Mouse (Mus musculus) CH12.LX (cell line): Measurements from ENCODE around the gene Il17re. TPM values are rescaled to one million over a fixed set of nuclear protein-coding genes. Genes with fewer than 3 reads are reported as not detected.
A peak's percentile ranks its signal among the peaks of the same experiment; 100 is the strongest.

Experiments used
- DNase-seq: peaks from one replicate; pipeline ENCODE4 v3.0.0-alpha.2; 2013; ENCODE audit errors: extremely low read depth
- H3K27ac ChIP-seq: 2 replicates; pipeline ENCODE4 v1.5.1; 2012; ENCODE audit warnings: low read depth, mild to moderate bottlenecking, control low read depth, moderate library complexity; ENCODE audit not compliant: insufficient read depth
- H3K27me3 ChIP-seq: replicated peaks from 2 replicates; pipeline ENCODE3; 2012; ENCODE audit warnings: inconsistent platforms
- H3K36me3 ChIP-seq, 2 experiments: replicated peaks in 1 of 2; 2 replicates each; pipeline versions ENCODE3 to v1.6.1; 2012; ENCODE audit warnings: inconsistent platforms in 1 of 2, low read length in 1 of 2, mild to moderate bottlenecking in 1 of 2, mixed read lengths in 1 of 2, moderate library complexity in 1 of 2; ENCODE audit not compliant: control insufficient read depth in 1 of 2, insufficient read depth in 1 of 2
- H3K4me1 ChIP-seq, 2 experiments: 2 replicates each; pipeline ENCODE4 v1.6.1; 2012; ENCODE audit warnings: inconsistent platforms in 1 of 2, moderate library complexity in 1 of 2; ENCODE audit not compliant: insufficient read depth in 2 of 2, control insufficient read depth in 1 of 2
- H3K4me2 ChIP-seq: 2 replicates; pipeline ENCODE4 v1.6.1; 2012; ENCODE audit warnings: low read depth, mild to moderate bottlenecking, control low read depth; ENCODE audit not compliant: poor library complexity, insufficient read depth, severe bottlenecking
- H3K4me3 ChIP-seq, 3 experiments: fragments of 150-350 bp in 1 of 3; sonication (generic) in 1 of 3; replicated peaks in 1 of 3; 2 replicates each; pipeline versions ENCODE3 to v1.5.1; 2011 to 2012; ENCODE audit warnings: low read depth in 2 of 3, low read length in 2 of 3, mild to moderate bottlenecking in 2 of 3, moderate library complexity in 2 of 3, control low read depth in 1 of 3, improper control_type of control experiment in 1 of 3, inconsistent platforms in 1 of 3, mixed read lengths in 1 of 3; ENCODE audit not compliant: poor library complexity in 1 of 3
- H3K79me2 ChIP-seq: replicated peaks from 2 replicates; pipeline ENCODE4 v1.6.1; 2012; ENCODE audit warnings: mild to moderate bottlenecking, moderate library complexity; ENCODE audit not compliant: control insufficient read depth, poor library complexity, insufficient read depth, severe bottlenecking; ENCODE audit errors: extremely low read depth
- H3K9ac ChIP-seq: 2 replicates; pipeline ENCODE4 v1.6.1; 2012; ENCODE audit warnings: low read depth, mild to moderate bottlenecking, control low read depth, moderate library complexity; ENCODE audit not compliant: insufficient read depth
- H3K9me3 ChIP-seq: replicated peaks from 2 replicates; pipeline ENCODE3; 2012; ENCODE audit warnings: low read length, inconsistent platforms, mixed read lengths
- BHLHE40 ChIP-seq: IDR thresholded peaks from 2 replicates; pipeline ENCODE4 v1.6.1; 2011; ENCODE audit warnings: mild to moderate bottlenecking, low read depth, low read length, improper control_type of control experiment
- CHD2 ChIP-seq: IDR thresholded peaks from 2 replicates; pipeline ENCODE4 v1.6.1; 2011; ENCODE audit warnings: low read length, improper control_type of control experiment
- CTCF ChIP-seq, 2 experiments: IDR thresholded peaks in 1 of 2; conservative IDR thresholded peaks in 1 of 2; 2 replicates each; pipeline ENCODE4 v1.5.1; 2011 to 2012; ENCODE audit warnings: low read depth in 2 of 2, low read length in 2 of 2, improper control_type of control experiment in 1 of 2, inconsistent platforms in 1 of 2, mild to moderate bottlenecking in 1 of 2, moderate library complexity in 1 of 2
- ELF1 ChIP-seq: IDR thresholded peaks from 2 replicates; pipeline ENCODE4 v1.6.1; 2014; ENCODE audit warnings: low read depth, mild to moderate bottlenecking, inconsistent platforms, low read length, improper control_type of control experiment
- EP300 ChIP-seq: IDR thresholded peaks from 2 replicates; pipeline ENCODE4 v1.6.1; 2011; ENCODE audit warnings: low read length, improper control_type of control experiment
- ETS1 ChIP-seq: conservative IDR thresholded peaks from 2 replicates; pipeline ENCODE4 v1.6.1; 2012; ENCODE audit warnings: low read depth, mild to moderate bottlenecking, inconsistent platforms, low read length, improper control_type of control experiment, moderate library complexity
- HCFC1 ChIP-seq: IDR thresholded peaks from 2 replicates; pipeline ENCODE4 v1.6.1; 2012; ENCODE audit warnings: low read depth, mild to moderate bottlenecking, inconsistent platforms, low read length, improper control_type of control experiment
- IRF4 ChIP-seq: IDR thresholded peaks from 2 replicates; pipeline ENCODE4 v1.6.1; 2014; ENCODE audit warnings: low read depth, mild to moderate bottlenecking, inconsistent platforms, low read length, improper control_type of control experiment
- JUND ChIP-seq: conservative IDR thresholded peaks from 2 replicates; pipeline ENCODE4 v1.6.1; 2011; ENCODE audit warnings: low read depth, low read length, improper control_type of control experiment
- MAX ChIP-seq: IDR thresholded peaks from 2 replicates; pipeline ENCODE4 v1.6.1; 2011; ENCODE audit warnings: low read length, improper control_type of control experiment
- MAZ ChIP-seq: IDR thresholded peaks from 2 replicates; pipeline ENCODE4 v1.6.1; 2012; ENCODE audit warnings: low read depth, mild to moderate bottlenecking, inconsistent platforms, low read length, improper control_type of control experiment, moderate library complexity
- MXI1 ChIP-seq: IDR thresholded peaks from 2 replicates; pipeline ENCODE4 v1.6.1; 2011; ENCODE audit warnings: mild to moderate bottlenecking, low read depth, low read length, improper control_type of control experiment
- MYC ChIP-seq: IDR thresholded peaks from 2 replicates; pipeline ENCODE4 v1.6.1; 2011; ENCODE audit warnings: low read depth, mild to moderate bottlenecking, improper control_type of control experiment, low read length
- PAX5 ChIP-seq: IDR thresholded peaks from 2 replicates; pipeline ENCODE4 v1.6.1; 2012; ENCODE audit warnings: low read length, inconsistent platforms, mixed read lengths
- POLR2AphosphoS2 ChIP-seq: IDR thresholded peaks from 2 replicates; pipeline ENCODE4 v1.6.1; 2011; ENCODE audit warnings: low read depth, low read length, improper control_type of control experiment
- RAD21 ChIP-seq: IDR thresholded peaks from 2 replicates; pipeline ENCODE4 v1.6.1; 2011; ENCODE audit warnings: low read depth, mild to moderate bottlenecking, low read length, improper control_type of control experiment, moderate library complexity
- RCOR1 ChIP-seq: conservative IDR thresholded peaks from 2 replicates; pipeline ENCODE4 v1.6.1; 2012; ENCODE audit warnings: low read depth, mild to moderate bottlenecking, inconsistent platforms, low read length, improper control_type of control experiment
- SMC3 ChIP-seq: IDR thresholded peaks from 2 replicates; pipeline ENCODE4 v1.6.1; 2011; ENCODE audit warnings: low read depth, low read length, improper control_type of control experiment
- TBP ChIP-seq: conservative IDR thresholded peaks from 2 replicates; pipeline ENCODE4 v1.6.1; 2011; ENCODE audit warnings: low read depth, low read length, improper control_type of control experiment
- TCF12 ChIP-seq: IDR thresholded peaks from 2 replicates; pipeline ENCODE4 v1.6.1; 2014; ENCODE audit warnings: low read depth, mild to moderate bottlenecking, inconsistent platforms, low read length, improper control_type of control experiment
- UBTF ChIP-seq: IDR thresholded peaks from 2 replicates; pipeline ENCODE4 v1.6.1; 2012; ENCODE audit warnings: low read depth, mild to moderate bottlenecking, inconsistent platforms, low read length, improper control_type of control experiment, moderate library complexity
- USF1 ChIP-seq: IDR thresholded peaks from 2 replicates; pipeline ENCODE4 v1.6.1; 2014; ENCODE audit warnings: low read depth, mild to moderate bottlenecking, inconsistent platforms, low read length, improper control_type of control experiment
- ZC3H11A ChIP-seq: IDR thresholded peaks from 2 replicates; pipeline ENCODE4 v1.6.1; 2012; ENCODE audit warnings: low read depth, mild to moderate bottlenecking, inconsistent platforms, low read length, improper control_type of control experiment
- ZMIZ1 ChIP-seq: IDR thresholded peaks from 2 replicates; pipeline ENCODE4 v1.6.1; 2012; ENCODE audit warnings: low read depth, mild to moderate bottlenecking, inconsistent platforms, low read length, improper control_type of control experiment
- dilution Hi-C: fragments of 300-500 bp; cut with MboI; formaldehyde crosslinking; loops from 2 replicates; pipeline ENCODE4 v1.14.3; 2020; ENCODE audit warnings: low sequenced_read_pairs; ENCODE audit not compliant: extremely low pct_unique_long_range_greater_than_20kb, extremely low pct_ligation_motif_present
- in situ Hi-C: fragments of 300-500 bp; cut with MboI; formaldehyde crosslinking; loops from 3 replicates; pipeline ENCODE4 v1.14.3; 2019; ENCODE audit warnings: low sequenced_read_pairs, low pct_ligation_motif_present, low pct_unique_long_range_greater_than_20kb, mixed read lengths
- polyA plus RNA-seq: library from polyadenylated mRNA; unstranded; fragments of >175 nt; gene quantifications from 2 replicates; pipeline ENCODE4 v1.2.1, GENCODE M21; 2012; ENCODE audit warnings: low read depth; ENCODE audit not compliant: insufficient read length
- total RNA-seq, 2 experiments: library from RNA; depleted of rRNA; stranded (reverse); fragments of 300-350 nt in 1 of 2; fragments of >200 nt in 1 of 2; gene quantifications; 2 replicates each; pipeline ENCODE4 v1.2.3; 2012 to 2014

Il17re gene
- total and polyA plus RNA-seq, 3 experiments: 0.13 TPM; not detected in 1

DNA sequence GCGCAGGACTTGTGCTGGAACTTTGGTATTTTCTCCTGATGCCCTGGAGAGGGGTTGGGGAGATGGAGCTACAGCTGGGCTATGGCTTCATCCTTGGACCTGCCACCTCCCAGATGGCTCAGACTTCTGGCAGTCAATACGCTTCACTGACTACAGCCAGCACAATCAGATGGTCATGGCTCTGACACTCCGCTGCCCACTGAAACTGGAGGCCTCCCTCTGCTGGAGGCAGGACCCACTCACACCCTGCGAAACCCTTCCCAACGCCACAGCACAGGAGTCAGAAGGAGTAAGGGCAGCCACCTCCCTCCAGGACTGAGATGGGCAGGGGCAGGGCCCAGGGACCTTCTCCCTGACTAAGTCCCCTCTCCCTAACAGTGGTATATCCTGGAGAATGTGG is 7.3 kb downstream of the Il17re start:
- no peak overlapping the region for H3K4me2 ChIP-seq
- H3K9me3 ChIP-seq: no peaks in the 10 kb centered on the region
- H3K27ac ChIP-seq: no peak overlapping the region
- TF ChIP-seq JUND: no peak
- TF ChIP-seq ZMIZ1: no peak
- TF ChIP-seq MAX: no peak
- TF ChIP-seq UBTF: no peak
- TF ChIP-seq IRF4: no peak
- TF ChIP-seq SMC3: 0 out of 2 replicates have a peak, but pooled peaks have one; percentile 12
- no peak; the same call in none of the 2 replicates for TF ChIP-seq RAD21
- TF ChIP-seq BHLHE40: no peak
- peak in 1 of 2 experiments; percentile 39; a peak in 2 of 4 replicates for TF ChIP-seq CTCF (conservative IDR thresholded peaks at IDR 0.05 in 1 of 2, IDR thresholded peaks at IDR 0.05 in 1 of 2; ENCODE audit: low read depth in 2 of 2, low read length in 2 of 2)
- TF ChIP-seq HCFC1: no peak
- no peak for TF ChIP-seq CHD2
- DNase-seq: no peak
- no peak overlapping the region for H3K4me3 ChIP-seq
- dilution Hi-C loops: no loop called here
- H3K9ac ChIP-seq: no peak overlapping the region
- peaks cover 13 to 19% of the 10 kb centered on the region in 2 experiments; a peak in 3 of 4 replicates for H3K4me1 ChIP-seq
- H3K79me2 ChIP-seq: no peaks in the 10 kb centered on the region
- in situ Hi-C loops: no loop called here
- H3K36me3 ChIP-seq: no peaks in the 10 kb centered on the region
- peaks cover 30% of the 10 kb centered on the region for H3K27me3 ChIP-seq

GRCm38 (mm10) chr6:113468512-113468911 is 10.2 kb downstream of the Il17re start:
- in situ Hi-C loops: no loop called here
- Histone ChIP-seq H3K9me3 (no peaks in the 10 kb centered on the region), H3K36me3 (no peaks in the 10 kb centered on the region), H3K9ac (no peak overlapping the region), H3K27me3 (peaks cover 40% of the 10 kb centered on the region), H3K4me1 (peaks cover 13 to 19% of the 10 kb centered on the region in 2 experiments; a peak in 3 of 4 replicates), H3K4me3 (no peak overlapping the region), H3K79me2 (no peaks in the 10 kb centered on the region), H3K27ac (no peak overlapping the region), H3K4me2 (no peak overlapping the region; the same call in 1 of the 2 replicates)
- no peak for DNase-seq
- TF ChIP-seq USF1: no peak
- no peak for TF ChIP-seq EP300
- no peak for TF ChIP-seq ZC3H11A
- no peak for TF ChIP-seq TBP
- TF ChIP-seq PAX5: no peak
- no peak for TF ChIP-seq MAZ
- no peak for TF ChIP-seq MXI1
- no peak for TF ChIP-seq MYC
- TF ChIP-seq TCF12: no peak
- no peak for TF ChIP-seq ELF1
- TF ChIP-seq RCOR1: no peak
- no peak for TF ChIP-seq IRF4
- no peak for TF ChIP-seq POLR2AphosphoS2
- TF ChIP-seq UBTF: no peak
- TF ChIP-seq CTCF (conservative IDR thresholded peaks at IDR 0.05 in 1 of 2, IDR thresholded peaks at IDR 0.05 in 1 of 2; ENCODE audit: low read depth in 2 of 2, low read length in 2 of 2): no peak
- TF ChIP-seq ETS1: no peak
- TF ChIP-seq, all 38 proteins: peak for 0
- dilution Hi-C loops: no loop called here
